Mouse (Mus musculus): ENCODE results near the gene Sox30. TPM values are rescaled to one million over a fixed set of nuclear protein-coding genes. Genes with fewer than 3 reads are reported as not detected.
A peak's percentile ranks its signal among the peaks of the same experiment; 100 is the strongest.

The Sox30 gene
- polyA plus RNA-seq, 1 experiment, result 0.09 TPM

DNA sequence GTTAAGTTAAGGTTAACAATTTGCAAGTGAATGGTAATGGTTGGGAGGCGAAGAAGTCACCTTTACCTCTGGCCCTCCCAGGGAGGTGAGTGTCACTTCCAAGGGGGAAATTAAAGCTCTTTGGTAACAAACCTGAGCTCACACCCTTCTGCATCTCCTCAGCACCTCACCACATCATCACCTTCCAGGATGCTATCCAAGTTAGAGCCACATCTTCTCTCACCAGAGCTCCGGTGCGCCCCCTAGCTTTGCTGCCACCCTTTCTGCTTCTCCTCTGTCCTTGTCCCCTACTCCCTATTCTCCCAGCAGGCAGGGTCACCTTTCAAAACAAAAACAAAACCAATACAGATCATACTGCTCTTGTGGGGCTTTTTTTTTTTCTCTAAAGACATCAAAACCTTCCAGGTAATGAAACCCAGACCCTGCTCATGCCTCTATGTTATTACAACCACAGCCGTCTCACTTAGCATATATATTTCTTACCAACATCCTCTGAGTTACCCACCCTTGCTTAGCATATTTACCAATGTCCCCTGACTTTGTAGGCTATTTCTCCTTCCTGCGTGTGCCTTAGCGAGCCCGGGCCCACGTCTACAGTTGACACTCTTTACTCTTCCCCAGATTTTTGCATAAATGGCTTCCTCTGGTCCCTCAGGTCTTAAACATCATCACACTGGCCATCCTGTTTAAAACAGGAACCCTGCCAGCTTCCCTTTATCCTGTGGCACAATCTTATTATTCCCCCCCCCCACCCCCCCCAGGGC lies 80.0 kb downstream of the Sox30 start:
- TF ChIP-seq CTCF (IDR thresholded peaks at IDR 0.05; ENCODE audit: insufficient read depth, low read length) (0 out of 2 replicates have a peak, but pooled peaks have one; percentile 30), POLR2A (IDR thresholded peaks at IDR 0.05; ENCODE audit: borderline replicate concordance, extremely low read depth, low read depth, low read length) (no peak)
- Histone ChIP-seq H3K4me1 (ENCODE audit: control insufficient read depth, insufficient read depth, low read length) (peaks cover 22% of the 10 kb centered on the region), H3K4me3 (replicated peaks; ENCODE audit: extremely low read depth, low read depth, low read length) (no peak overlapping the region)
- WGBS, result 61% methylated on average over 8 of the region's 8 CpGs
- no peak for DNase-seq

DNA sequence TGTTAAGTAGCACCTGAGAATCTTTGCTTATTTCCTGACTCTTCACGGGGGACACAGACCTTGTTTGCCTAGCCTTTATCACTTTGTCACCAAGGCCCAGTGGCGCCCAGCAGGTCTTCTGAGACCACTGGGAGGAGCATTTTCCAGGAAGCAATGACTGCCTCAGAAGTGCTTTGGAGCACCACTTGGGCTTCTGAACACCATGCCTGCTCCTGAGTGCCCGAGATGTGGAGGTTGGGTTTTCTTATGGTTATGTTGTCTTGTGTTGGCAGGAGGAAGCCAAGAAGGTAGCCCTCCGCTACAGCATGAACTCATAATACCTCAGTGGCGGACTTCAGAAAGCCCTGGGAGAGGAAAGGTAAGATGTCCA lies 80.5 kb downstream of the Sox30 start:
- WGBS, result 66% methylated on average over 5 of the region's 5 CpGs
- TF ChIP-seq POLR2A (IDR thresholded peaks at IDR 0.05; ENCODE audit: borderline replicate concordance, extremely low read depth, low read depth, low read length) (no peak), CTCF (IDR thresholded peaks at IDR 0.05; ENCODE audit: insufficient read depth, low read length) (no peak)
- Histone ChIP-seq H3K4me3 (replicated peaks; ENCODE audit: extremely low read depth, low read depth, low read length) (peak overlapping the region; percentile 15), H3K4me1 (ENCODE audit: control insufficient read depth, insufficient read depth, low read length) (peaks cover 22% of the 10 kb centered on the region)
- peak; percentile 47 for DNase-seq

DNA sequence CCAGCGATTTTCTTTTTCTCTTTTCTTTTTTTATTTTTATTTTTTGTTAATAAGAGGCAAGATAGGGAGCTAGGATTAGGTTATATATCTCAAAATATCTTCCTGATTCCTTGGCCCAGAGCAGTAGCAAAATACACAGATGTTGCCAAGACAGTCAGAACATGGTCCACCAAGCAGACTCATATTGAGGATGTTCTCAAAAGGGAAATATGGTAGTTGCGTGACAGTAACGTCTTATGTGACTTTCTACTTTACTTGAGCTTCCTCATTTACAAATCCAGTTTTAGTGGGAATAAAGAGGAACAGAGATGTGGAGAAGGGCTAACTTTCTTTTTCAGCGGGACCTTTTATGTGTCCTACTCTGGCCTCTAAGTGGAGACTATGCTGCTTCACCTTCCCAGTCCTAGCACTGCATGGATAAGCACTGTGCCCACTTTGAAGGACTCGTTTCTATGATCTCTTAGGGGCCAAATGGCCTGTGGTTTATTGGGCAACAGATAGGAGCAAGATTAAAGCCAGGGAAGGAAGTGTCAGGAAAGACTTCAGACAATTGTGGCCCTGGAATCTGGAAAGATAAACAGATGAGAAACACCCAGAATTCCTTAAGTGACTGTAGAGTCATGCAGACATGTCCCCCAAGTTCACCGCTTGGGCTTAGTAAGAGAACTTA lies 81.8 kb downstream of the Sox30 start:
- Histone ChIP-seq H3K4me1 (ENCODE audit: control insufficient read depth, insufficient read depth, low read length) (peaks cover 31% of the 10 kb centered on the region), H3K4me3 (replicated peaks; ENCODE audit: extremely low read depth, low read depth, low read length) (no peak overlapping the region)
- no peak for DNase-seq
- 39% methylated on average over 6 of the region's 6 CpGs for WGBS
- TF ChIP-seq CTCF (IDR thresholded peaks at IDR 0.05; ENCODE audit: insufficient read depth, low read length) (no peak), POLR2A (IDR thresholded peaks at IDR 0.05; ENCODE audit: borderline replicate concordance, extremely low read depth, low read depth, low read length) (no peak)

DNA sequence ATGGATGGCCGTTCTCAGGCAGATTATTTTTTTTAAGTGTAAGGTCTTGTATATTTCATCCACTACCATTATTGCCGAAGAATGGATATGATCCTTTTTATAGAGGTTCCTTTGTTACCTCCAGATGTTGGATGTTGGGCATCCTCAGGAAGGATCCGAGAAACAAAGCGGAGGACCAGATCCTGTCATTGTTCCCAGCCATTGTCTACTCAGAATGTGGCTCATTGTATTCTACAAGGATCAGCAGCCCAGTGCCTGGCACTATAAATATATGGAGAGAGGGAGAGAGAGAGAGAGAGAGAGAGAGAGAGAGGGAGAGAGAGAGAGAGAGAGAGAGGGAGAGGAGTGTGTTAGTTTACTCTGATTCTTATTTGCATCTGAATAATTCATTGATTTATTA lies 82.5 kb downstream of the Sox30 start:
- TF ChIP-seq CTCF (IDR thresholded peaks at IDR 0.05; ENCODE audit: insufficient read depth, low read length) (no peak), POLR2A (IDR thresholded peaks at IDR 0.05; ENCODE audit: borderline replicate concordance, extremely low read depth, low read depth, low read length) (no peak)
- WGBS, result 37% methylated on average over 4 of the region's 4 CpGs
- H3K4me1 ChIP-seq (ENCODE audit: control insufficient read depth, insufficient read depth, low read length), result peaks cover 28% of the 10 kb centered on the region
- no peak overlapping the region for H3K4me3 ChIP-seq (replicated peaks; ENCODE audit: extremely low read depth, low read depth, low read length)
- no peak for DNase-seq

DNA sequence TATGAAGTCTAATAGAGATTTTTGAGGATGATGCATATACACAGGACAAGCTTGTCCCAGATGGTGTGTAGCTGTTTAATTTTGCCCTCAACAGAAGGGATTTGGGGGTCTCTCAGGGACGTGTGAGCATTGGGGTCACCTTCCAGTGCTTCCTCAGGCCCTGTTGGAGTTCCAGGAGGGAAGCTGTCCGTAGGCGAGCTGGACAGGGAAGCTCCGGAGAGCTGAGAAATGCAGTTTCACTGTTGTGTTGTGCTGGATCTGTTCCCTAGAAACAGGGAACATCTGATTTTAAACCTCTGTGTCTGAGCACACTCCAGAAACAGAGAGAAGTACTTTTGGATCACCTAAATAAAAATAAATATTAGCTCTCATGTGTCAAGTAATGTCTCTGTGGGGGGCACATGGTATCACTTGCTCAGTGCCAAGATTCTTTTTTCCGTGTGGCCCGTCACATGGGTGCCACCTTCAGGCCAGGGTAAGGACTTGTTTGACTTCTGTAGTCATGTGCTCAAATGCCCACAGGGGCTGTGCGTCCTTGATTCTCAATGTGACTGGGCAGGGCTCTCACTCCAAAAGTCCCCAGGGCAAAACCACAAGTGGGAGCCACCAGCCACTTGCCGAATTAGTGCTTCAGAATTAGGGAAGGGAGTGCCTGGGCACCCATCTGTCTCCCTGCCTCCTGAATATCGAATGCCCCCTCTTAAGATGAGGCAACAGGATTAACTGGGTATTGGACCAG lies 83.1 kb downstream of the Sox30 start:
- Histone ChIP-seq H3K4me1 (ENCODE audit: control insufficient read depth, insufficient read depth, low read length) (peaks cover 27% of the 10 kb centered on the region), H3K4me3 (replicated peaks; ENCODE audit: extremely low read depth, low read depth, low read length) (no peak overlapping the region)
- peak; percentile 52 for DNase-seq
- TF ChIP-seq CTCF (IDR thresholded peaks at IDR 0.05; ENCODE audit: insufficient read depth, low read length), result peak; percentile 58
- TF ChIP-seq POLR2A (IDR thresholded peaks at IDR 0.05; ENCODE audit: borderline replicate concordance, extremely low read depth, low read depth, low read length), result no peak
- WGBS, result 19% methylated on average over 9 of the region's 9 CpGs

DNA sequence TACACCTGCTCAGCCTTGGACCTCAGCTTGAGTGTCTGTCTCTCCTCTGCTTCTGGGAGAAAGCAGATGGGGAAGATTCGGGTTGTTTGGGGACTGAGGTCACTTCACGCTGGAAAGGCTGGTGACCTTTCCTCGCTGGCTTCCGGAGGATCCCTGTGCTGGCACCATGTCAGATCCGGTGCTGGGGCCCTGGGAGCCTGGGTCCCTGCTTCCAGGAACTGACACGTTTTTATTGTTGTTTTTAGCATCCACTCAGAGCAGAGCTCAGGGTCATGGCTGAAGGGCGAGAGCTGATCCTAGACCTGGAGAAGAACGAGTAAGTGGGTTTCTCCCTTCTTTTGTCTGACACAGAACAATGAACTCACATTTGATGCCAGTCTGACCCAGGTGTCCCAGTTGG lies 84.7 kb downstream of the Sox30 start:
- no peak overlapping the region for H3K4me3 ChIP-seq (replicated peaks; ENCODE audit: extremely low read depth, low read depth, low read length)
- 39% methylated on average over 8 of the region's 8 CpGs for WGBS
- no peak for TF ChIP-seq CTCF (IDR thresholded peaks at IDR 0.05; ENCODE audit: insufficient read depth, low read length)
- TF ChIP-seq POLR2A (IDR thresholded peaks at IDR 0.05; ENCODE audit: borderline replicate concordance, extremely low read depth, low read depth, low read length), result no peak
- no peak for DNase-seq
- peaks cover 35% of the 10 kb centered on the region for H3K4me1 ChIP-seq (ENCODE audit: control insufficient read depth, insufficient read depth, low read length)

DNA sequence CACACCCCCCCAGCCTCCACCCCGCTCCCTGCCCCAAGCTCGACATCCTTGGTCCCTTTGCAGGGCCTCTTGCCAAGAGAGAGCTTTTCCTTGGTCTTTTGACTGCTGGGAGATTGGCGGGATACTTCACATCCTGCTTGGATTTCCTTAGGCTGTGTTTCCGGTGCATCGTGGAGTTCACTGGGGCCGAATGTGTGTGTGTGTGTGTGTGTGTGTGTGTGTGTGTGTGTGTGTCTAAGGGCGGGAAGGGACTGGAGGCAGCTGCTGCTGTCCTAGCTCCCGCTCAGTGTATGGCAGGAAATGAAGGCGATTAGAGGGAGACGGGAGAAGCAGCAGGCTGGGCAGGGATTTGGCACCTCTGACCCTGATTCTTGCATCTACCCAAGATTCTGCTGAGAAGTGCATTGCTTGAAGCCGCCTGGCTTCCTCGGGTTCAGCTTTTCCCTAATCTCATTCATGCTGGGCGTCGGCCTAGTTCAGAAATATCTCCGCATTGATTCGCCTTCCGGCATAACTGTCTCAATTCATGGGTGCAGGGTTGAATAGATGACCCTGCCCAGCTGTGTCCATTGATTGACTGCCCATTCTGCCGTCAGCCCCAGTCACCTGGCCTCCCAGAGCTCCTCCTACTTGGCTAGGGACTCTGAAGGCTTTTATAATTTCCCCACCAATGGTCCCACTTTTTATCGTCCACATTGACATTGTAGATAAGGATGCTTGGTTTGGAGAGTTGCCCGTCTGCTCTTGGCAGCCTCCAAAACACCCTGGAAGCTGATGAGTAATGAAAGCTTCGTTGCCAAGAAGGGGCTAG lies 85.3 kb downstream of the Sox30 start:
- DNase-seq, result peak; percentile 57
- Histone ChIP-seq H3K4me3 (replicated peaks; ENCODE audit: extremely low read depth, low read depth, low read length) (no peak overlapping the region), H3K4me1 (ENCODE audit: control insufficient read depth, insufficient read depth, low read length) (peaks cover 39% of the 10 kb centered on the region)
- WGBS, result 22% methylated on average over 21 of the region's 21 CpGs
- TF ChIP-seq POLR2A (IDR thresholded peaks at IDR 0.05; ENCODE audit: borderline replicate concordance, extremely low read depth, low read depth, low read length) (no peak), CTCF (IDR thresholded peaks at IDR 0.05; ENCODE audit: insufficient read depth, low read length) (no peak)

Other genes starting within 250 kb of the Sox30 start
- gene Clint1, start 128.3 kb upstream of the Sox30 start, polyA plus RNA-seq (2012; rRNA removed), result 37.1 and 51.8 TPM in 2 replicates
- 2.4 and 2.7 TPM in 2 replicates for gene Lsm11, start 35.4 kb upstream of the Sox30 start, polyA plus RNA-seq (2012; rRNA removed)
- gene Thg1l, start 24.8 kb upstream of the Sox30 start, polyA plus RNA-seq (2012; rRNA removed), result 2.8 and 8.3 TPM in 2 replicates
- 16.8 and 19.8 TPM in 2 replicates for gene Gm12166, start 72.0 kb downstream of the Sox30 start, polyA plus RNA-seq (2012; rRNA removed)
- gene Adam19, start 75.7 kb downstream of the Sox30 start, polyA plus RNA-seq (2012; rRNA removed), result 24.3 and 29.4 TPM in 2 replicates
- gene Nipal4, start 186.2 kb downstream of the Sox30 start, polyA plus RNA-seq (2012; rRNA removed), result 0.51 and 7.1 TPM in 2 replicates